Mouse (Mus musculus): ENCODE results near the gene Tapt1.
"Not testable (repeated sequence)": the region's sequence is repeated elsewhere in the genome, so short reads cannot be mapped to it uniquely, and the experiment has no call there.

The Tapt1 gene

GRCm38 (mm10) chr5:44197806-44198205 is 28.6 kb downstream of the Tapt1 start:
- DNase-seq, result no peak

DNA sequence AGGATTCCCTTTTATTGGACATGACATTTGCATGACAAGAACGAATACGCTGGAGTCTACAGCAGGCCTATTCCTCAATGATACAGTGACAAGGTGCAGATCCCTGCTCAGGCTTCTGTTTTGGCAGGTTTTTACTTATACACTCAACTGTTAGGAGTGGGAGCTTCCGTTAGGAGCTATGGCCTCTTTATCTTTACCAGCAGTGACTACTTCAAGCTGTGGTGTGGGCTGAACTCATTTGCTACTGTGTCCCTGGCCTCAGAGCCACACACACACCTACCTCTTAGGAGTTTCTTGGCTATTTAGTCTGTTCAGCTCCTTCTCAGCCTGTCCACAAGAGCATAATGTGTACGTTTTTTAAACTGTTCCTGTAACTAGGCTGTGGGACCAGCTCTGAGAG is 30.3 kb downstream of the Tapt1 start:
- no peak for DNase-seq

DNA sequence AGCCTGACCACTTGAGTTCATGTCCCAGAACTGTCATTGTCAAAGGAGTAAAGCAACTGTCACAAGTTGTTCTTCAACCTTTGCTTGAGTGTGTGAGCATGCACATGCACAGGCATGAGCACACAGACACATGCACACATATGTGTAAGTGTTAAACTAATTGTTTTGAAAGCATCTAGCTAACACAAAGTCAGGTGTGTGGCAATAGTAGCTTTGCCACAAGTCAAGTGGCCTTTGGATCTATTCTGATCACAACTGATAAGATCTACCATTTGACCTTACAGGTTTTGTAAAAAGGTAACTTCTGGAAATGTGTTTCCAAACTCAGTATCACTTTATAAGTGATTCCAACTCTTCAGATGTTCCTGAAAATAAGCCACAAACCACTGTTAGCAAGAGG is 39.1 kb downstream of the Tapt1 start:
- DNase-seq, result no peak

GRCm38 (mm10) chr5:44181669-44182068 is 44.8 kb downstream of the Tapt1 start:
- DNase-seq, result no peak

GRCm38 (mm10) chr5:44180450-44180849 is 46.0 kb downstream of the Tapt1 start:
- DNase-seq, result no peak

GRCm38 (mm10) chr5:44174046-44174445 is 52.4 kb downstream of the Tapt1 start:
- DNase-seq, result no peak

DNA sequence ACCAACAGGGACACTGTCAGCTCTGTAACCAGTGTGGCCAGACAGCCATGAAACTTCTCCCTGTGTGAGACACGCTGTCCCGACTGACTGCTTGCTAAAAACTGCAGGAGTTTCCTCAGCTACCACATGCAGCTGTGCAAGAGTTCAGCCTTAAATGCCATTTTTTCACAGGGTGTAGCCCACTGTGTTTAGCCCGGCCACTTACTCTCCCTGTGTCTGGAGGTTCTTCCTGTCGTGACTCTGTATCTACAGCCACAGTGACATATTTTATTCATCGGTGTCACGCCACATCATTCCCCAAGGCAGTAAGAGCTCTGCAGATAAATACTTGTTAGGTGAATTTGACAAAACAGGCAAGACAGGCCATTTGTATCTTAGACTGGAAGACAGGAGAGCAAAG is 59.6 kb downstream of the Tapt1 start:
- DNase-seq, result no peak

DNA sequence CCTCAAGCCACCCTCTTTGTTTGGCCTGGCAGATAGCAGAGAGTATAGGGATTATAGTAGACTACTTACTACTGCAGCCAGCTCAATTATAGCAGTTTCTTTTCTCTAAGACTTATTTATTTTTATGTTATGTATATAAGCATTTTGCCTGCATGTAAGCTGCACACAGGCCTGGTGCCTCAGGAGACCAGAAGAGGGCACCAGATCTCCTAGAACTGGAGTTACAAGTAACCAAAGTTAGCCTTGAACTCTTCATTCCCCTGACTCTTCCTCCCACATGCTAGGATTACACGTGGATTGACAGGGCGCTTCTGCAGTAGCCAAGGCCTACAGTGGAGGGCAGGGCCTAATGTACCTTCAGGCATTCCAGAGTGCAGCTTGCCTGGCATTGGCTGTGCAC is 60.6 kb downstream of the Tapt1 start:
- peak; percentile 43 to 44 for DNase-seq

DNA sequence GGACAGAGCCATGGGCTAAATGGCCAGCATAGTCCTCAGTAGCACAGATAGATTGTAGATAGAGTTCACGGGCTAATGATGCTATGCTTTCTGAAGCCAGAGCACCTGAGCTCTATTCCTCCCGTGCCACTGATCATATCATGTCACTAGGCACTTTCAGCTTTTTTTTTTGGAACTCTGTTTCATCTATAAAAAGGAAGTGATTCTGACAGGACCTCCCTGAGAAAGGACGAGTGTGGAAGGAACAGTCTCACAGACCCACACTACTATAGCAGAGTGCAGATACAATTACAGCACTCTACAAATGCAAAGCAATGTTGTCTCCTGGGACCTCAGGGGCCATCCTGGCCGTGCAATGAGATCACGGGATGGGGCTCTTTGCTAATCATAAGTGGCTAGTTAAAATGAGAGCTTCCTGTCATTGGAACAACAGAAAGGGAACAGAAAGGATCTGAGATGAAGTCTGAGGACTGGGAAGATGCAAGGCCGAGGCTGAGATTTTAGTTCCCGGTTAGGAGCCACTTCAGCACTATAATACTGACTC is 62.1 kb downstream of the Tapt1 start:
- no peak for DNase-seq

DNA sequence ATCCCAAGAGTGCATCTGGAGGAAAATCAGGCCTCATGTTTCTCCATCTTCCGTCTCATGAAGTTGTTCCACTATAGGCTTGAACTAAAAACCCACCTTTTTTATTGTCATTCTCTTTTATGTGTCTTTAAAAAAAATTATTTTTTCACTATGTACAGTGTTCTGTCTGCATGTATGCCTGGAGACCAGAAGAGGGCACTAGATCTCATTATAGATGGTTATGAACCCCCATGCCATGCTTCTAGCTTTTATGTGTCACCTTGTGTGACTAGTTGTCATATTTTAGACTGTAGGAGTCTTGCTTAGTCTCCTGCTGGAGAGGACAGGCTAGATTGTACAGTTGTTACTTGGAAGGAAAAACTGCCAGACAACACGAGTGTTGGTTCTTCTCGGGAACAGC is 63.1 kb downstream of the Tapt1 start:
- no peak for DNase-seq

GRCm38 (mm10) chr5:44162786-44163185 is 63.6 kb downstream of the Tapt1 start:
- DNase-seq, result no peak

GRCm38 (mm10) chr5:44159679-44160438 is 66.6 kb downstream of the Tapt1 start:
- no peak for DNase-seq

GRCm38 (mm10) chr5:44159231-44159630 is 67.2 kb downstream of the Tapt1 start:
- DNase-seq, result no peak

- DNase-seq, result no peak
Observed at GRCm38 (mm10) chr5:44158458-44158857, 68.0 kb downstream of the Tapt1 start.

DNA sequence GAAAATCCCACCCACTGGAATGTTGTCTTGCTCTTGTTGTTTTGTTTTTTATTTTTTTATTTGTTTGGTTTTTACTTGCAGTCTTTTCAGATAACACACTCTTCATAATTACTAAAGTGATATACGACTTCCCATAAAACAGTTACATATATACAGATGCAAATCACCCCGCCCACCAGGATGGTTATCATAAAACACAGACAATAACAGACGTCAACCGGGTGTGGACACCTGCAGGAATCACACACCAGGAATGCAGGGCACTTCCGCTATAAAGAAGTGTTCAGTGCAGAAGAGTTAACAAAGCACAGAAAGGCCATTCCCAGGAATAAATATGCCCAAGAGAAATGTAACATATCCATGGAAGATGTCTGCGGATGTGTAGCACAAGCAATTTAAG is 68.7 kb downstream of the Tapt1 start:
- no peak for DNase-seq

DNA sequence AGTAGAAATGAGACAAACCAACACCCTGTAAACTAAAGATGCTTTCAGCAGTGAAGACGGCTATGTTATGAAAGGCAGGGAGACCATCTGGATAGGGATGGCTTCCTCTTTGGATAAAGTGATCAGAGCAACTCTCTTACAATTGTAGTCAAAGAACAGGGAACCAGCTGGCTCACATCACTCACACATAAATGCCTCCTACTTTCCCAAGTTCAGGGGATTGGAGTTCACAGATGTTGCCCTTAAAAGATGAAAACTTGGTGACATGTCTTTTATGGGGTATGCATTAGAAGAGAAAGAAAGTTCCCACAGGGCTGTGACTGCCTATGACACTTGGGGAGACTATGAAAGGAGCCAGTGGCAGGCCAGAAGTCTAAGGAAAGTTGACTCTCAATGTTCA is 73.4 kb downstream of the Tapt1 start:
- DNase-seq, result no peak

- DNase-seq, result no peak
Observed at GRCm38 (mm10) chr5:44151327-44152051, 74.9 kb downstream of the Tapt1 start.

DNA sequence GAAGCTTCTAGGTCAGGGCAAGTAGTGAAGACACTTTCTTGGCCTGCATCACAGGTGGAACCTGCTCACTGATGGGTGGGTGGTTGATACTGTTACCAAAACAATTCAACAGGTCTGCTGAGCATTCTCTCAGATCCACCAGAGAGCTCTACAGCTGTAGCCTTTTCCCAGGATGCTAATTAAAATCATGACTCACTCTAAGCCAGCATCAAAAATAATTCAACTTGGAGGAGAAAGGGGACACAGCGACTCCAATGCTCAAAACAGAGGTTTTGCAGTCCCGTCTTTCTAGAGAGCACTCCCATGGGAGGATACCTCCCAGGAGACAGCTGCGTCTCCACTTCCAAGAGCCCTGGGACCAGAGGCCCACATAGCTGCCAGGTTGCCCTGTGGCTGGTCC is 78.7 kb downstream of the Tapt1 start:
- no peak for DNase-seq

DNA sequence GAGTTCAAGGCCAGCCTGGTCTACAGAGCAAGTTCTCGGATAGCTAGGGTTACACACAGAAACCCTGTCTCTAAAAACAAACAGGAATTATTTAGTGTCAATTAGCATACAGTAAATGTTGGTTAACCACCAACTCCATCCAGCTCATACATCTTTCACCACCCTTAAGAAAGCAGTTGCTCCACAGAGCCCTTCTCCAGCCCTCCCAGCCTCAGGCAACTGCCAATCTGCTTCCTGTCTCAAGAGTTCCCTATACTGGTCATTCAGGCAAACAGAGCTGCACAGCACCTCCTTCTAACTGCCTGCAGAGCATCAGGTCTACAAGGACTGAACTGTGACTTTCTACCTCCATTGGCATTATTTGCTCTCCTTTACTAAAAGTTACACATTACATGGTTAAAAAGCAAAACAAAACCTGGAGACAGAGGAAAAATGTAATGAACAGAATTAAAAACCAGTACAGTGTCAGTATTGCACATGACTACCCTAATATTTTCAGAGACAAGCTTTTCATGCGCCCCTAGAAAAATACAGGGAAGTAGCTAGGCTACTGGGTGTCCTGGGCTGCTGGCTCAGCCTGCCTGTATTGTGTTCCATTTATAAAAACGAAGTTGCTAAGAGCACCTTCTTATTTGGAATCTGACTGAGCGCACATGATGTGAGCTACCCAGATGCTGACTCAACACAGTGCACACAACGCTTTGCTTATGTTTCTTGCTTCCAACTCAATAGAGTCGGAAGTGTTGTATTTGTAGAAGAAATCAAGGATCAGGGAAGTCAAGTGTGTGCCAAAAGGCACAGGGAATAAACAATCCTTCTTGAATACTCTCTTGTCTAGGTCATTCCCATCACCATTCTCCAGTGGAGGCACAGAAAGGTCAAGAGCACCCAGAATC is 79.7 kb downstream of the Tapt1 start:
- DNase-seq, result no peak

DNA sequence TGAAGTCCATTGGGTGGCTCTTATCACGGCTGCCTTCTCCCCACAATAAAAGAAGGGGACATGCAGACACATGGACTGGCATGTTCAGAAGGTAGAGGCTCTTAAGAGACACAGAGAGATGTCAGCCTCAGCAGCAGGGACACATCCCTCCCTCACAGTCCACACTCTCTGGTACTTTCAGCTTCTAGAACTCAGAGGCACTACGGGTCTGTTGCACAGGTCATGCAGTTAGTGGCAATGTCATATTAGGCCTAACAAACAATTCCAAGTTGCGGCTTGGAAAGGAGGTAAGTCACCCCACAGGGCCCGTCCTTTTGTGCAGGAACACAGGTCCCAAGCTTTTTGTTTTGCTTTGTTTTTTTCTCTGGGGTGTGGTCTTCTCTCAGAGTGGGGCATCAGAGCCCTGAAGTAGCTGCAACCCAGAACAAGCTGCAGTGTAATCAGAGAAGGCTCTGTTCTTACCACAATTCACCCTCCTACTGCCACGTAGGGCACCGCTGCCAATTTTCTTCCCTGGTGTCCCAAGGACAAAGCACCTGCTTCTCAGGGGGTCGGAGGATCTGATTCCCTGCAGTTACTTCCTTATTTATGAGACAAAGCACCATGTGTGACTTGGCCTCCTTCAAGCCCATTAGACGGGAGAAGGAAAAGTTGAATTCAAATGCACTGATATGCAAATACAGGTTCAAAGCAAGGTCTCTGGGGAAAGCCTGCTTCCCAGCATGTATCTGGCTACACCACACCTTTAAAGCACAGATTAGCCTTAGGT is 82.8 kb downstream of the Tapt1 start:
- DNase-seq, result no peak

DNA sequence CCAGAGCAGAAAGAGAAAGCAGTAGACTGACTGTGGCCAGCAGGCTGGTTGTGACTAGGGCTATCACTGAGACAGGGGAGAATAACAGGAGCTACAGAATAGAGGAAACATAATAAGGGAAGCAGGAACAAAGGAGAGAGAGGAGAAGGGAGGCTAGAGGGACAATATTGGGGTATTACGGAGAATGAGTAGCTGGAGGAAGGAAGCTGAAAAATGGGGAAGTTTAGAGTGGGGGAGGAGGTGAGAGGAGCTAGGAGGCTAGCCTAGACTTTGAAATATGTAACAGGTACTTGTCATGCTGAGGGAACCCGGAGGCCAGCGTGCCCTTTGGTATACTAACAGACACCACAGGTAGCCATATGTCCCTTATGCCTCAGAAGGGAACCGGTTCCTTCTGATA is 98.9 kb downstream of the Tapt1 start:
- DNase-seq, result no peak

- not testable (repeated sequence) for DNase-seq
Observed at GRCm38 (mm10) chr5:44126574-44126973, 99.9 kb downstream of the Tapt1 start.

Measured in kidney, postnatal 25 days (tissue).